Mouse (Mus musculus) midbrain, embryonic 13.5 days (tissue): ENCODE data around the gene Ogfod1. TPM values are rescaled to one million over a fixed set of nuclear protein-coding genes. Genes with fewer than 3 reads are reported as not detected.

Source experiments
- ATAC-seq: fragments of 200-750 bp; cut with Nextera tagmentation; 2 replicates; pipeline ENCODE4 v1.8.0; 2017; ENCODE audit warnings: mild to moderate bottlenecking, moderate TSS enrichment, moderate library complexity
- H3K27ac ChIP-seq: fragments of 300-500 bp; sonication (generic); 2 replicates; pipeline ENCODE4 v1.5.1; 2015; ENCODE audit warnings: inconsistent platforms, mild to moderate bottlenecking, moderate library complexity
- H3K27me3 ChIP-seq: fragments of 300-500 bp; sonication (generic); 2 replicates; pipeline ENCODE4 v1.6.1; 2015; ENCODE audit warnings: mild to moderate bottlenecking, inconsistent platforms
- H3K36me3 ChIP-seq: fragments of 300-500 bp; sonication (generic); 2 replicates; pipeline ENCODE4 v1.6.1; 2015; ENCODE audit warnings: mild to moderate bottlenecking, inconsistent platforms
- H3K4me1 ChIP-seq: fragments of 300-500 bp; sonication (generic); replicated peaks from 2 replicates; pipeline ENCODE4 v1.6.1; 2015; ENCODE audit warnings: inconsistent platforms
- H3K4me2 ChIP-seq: fragments of 300-500 bp; sonication (generic); replicated peaks from 2 replicates; pipeline ENCODE4 v1.6.1; 2015; ENCODE audit warnings: moderate library complexity, mild to moderate bottlenecking, inconsistent platforms
- H3K4me3 ChIP-seq: fragments of 300-500 bp; sonication (generic); replicated peaks from 2 replicates; pipeline ENCODE4 v1.5.1; 2015; ENCODE audit warnings: mild to moderate bottlenecking, inconsistent platforms
- H3K9ac ChIP-seq: fragments of 300-500 bp; sonication (generic); replicated peaks from 2 replicates; pipeline ENCODE4 v1.6.1; 2015; ENCODE audit warnings: mild to moderate bottlenecking, inconsistent platforms
- H3K9me3 ChIP-seq: fragments of 300-500 bp; sonication (generic); 2 replicates; pipeline ENCODE4 v1.6.1; 2016; ENCODE audit warnings: mild to moderate bottlenecking, inconsistent platforms
- WGBS: fragments of 180-500 bp; shearing (Covaris S2); methylation state at CpG from one replicate; pipeline ENCODE4 v1.1.7; 2015; 5-methylcytosine and 5-hydroxymethylcytosine counted together
- polyA plus RNA-seq: library from polyadenylated mRNA; unstranded; fragments of >200 nt; fragmentation: Nextera tagmentation; extraction: Ambion mirVana; gene quantifications from 2 replicates; pipeline ENCODE4 v1.2.1, GENCODE M21; 2015

The Ogfod1 gene
- 13.4 and 15.4 TPM in 2 replicates for polyA plus RNA-seq

GRCm38 (mm10) chr8:94036944-94037524, at the start of gene Ogfod1, which contains the start of gene Nudt21:
Ogfod1 (plus strand) TSS chr8:94037198.
Nudt21 (minus strand) TSS chr8:94037031.
- Histone ChIP-seq H3K9ac (peak within 1 kb of the TSS; percentile 74), H3K4me3 (peak within 1 kb of the TSS; percentile 83), H3K36me3 (0 out of 2 replicates have a peak, but pooled peaks cover 8% of the 10 kb centered on the region), H3K27me3 (no peaks in the 10 kb centered on the region), H3K4me2 (peak within 1 kb of the TSS; percentile 95), H3K27ac (peak within 1 kb of the TSS; percentile 75), H3K9me3 (no peaks in the 10 kb centered on the region), H3K4me1 (peaks cover 39% of the 10 kb centered on the region)
- WGBS: under 1% methylated on average over 41 of the region's 41 CpGs
- ATAC-seq: peak; percentile 99

- H3K4me1 ChIP-seq: no peaks in the 10 kb centered on the region
- no peak for ATAC-seq
- WGBS: 96% methylated on average over 4 of the region's 4 CpGs
- no peaks in the 10 kb centered on the region for H3K27me3 ChIP-seq
- H3K27ac ChIP-seq: no peak overlapping the region
- H3K9ac ChIP-seq: no peak overlapping the region
- no peak overlapping the region for H3K4me2 ChIP-seq
- peaks cover 58% of the 10 kb centered on the region for H3K36me3 ChIP-seq
- H3K4me3 ChIP-seq: no peak overlapping the region
- H3K9me3 ChIP-seq: no peaks in the 10 kb centered on the region; the same call in 1 of the 2 replicates
These were observed 47.3 kb upstream of the Ogfod1 start for GRCm38 (mm10) chr8:93989739-93990138.

- H3K4me3 ChIP-seq: no peak overlapping the region
- no peak for ATAC-seq
- WGBS: 96% methylated on average over 2 of the region's 2 CpGs
These were observed 38.0 kb upstream of the Ogfod1 start for GRCm38 (mm10) chr8:93998961-93999360.

DNA sequence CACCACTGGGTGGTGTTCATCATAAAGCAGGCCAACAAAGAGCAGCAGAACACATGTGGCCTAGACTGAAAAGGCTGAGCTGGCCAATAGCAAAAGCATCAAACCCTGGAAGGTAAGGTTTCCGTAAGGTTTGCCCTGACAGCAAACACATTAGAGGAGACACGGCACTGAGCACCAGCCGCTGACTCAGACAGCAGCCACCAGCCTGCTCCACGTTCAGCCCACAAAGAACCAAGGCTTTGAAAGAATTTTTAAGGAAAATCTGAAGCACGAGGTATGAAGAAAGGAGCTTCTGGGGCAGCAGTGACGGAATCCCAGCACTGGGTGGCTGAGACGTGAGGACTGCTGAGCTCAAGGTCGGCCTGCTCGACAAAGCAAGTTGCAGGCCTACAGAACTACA, 32.9 kb upstream of the Ogfod1 start:
- Histone ChIP-seq H3K36me3 (peaks cover 35% of the 10 kb centered on the region), H3K4me2 (no peak overlapping the region), H3K9ac (no peak overlapping the region), H3K27ac (no peak overlapping the region), H3K27me3 (no peaks in the 10 kb centered on the region), H3K4me3 (no peak overlapping the region), H3K9me3 (no peaks in the 10 kb centered on the region), H3K4me1 (peaks cover 5% of the 10 kb centered on the region)
- no peak for ATAC-seq
- WGBS: 88% methylated on average over 9 of the region's 9 CpGs

More at GRCm38 (mm10) chr8:93998961-93999360, 38.0 kb upstream of the Ogfod1 start:
- no peaks in the 10 kb centered on the region for H3K9me3 ChIP-seq
- H3K4me2 ChIP-seq: no peak overlapping the region
- no peak overlapping the region for H3K27ac ChIP-seq
- H3K36me3 ChIP-seq: peaks cover 57% of the 10 kb centered on the region
- H3K4me1 ChIP-seq: no peaks in the 10 kb centered on the region
- H3K27me3 ChIP-seq: no peaks in the 10 kb centered on the region
- no peak overlapping the region for H3K9ac ChIP-seq

- peaks cover 34% of the 10 kb centered on the region for H3K4me1 ChIP-seq
- no peaks in the 10 kb centered on the region for H3K27me3 ChIP-seq
- 65% methylated on average over 15 of the region's 15 CpGs for WGBS
- H3K4me3 ChIP-seq: no peak overlapping the region
- no peak overlapping the region for H3K27ac ChIP-seq
- H3K9ac ChIP-seq: no peak overlapping the region
- peaks cover 3% of the 10 kb centered on the region; the same call in 1 of the 2 replicates for H3K36me3 ChIP-seq
- H3K4me2 ChIP-seq: no peak overlapping the region
- no peaks in the 10 kb centered on the region for H3K9me3 ChIP-seq
- no peak for ATAC-seq
These were observed 27.7 kb upstream of the Ogfod1 start for GRCm38 (mm10) chr8:94009243-94009845.

DNA sequence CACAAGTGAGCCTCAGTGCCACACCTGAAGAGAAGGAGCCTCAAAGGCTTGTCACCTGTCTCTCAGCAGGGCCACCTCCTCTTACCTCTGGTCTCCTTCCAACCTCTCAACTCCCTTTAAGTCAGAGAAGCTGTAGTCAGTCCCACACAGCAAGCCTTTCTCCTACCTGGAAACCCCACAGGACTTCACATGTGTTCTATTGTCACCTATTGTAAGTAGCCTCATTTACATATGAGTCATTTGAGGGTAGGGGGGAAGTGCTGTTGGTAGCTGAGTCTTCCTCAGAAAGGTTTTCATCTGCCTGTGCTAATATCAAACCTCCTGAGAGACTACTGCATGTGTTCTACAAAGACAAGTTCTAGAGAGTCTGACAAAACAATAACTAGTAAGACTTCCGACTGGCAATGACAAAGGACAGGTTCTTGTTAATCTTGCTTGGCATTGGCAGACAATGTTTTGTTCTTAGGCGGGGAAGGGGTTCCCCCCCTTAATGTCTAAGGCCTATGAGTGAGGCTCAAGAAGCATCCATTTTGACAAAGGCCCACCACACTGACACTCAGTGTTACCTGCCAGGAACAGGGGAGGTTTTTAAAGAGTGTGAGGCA, 26.8 kb upstream of the Ogfod1 start:
- H3K36me3 ChIP-seq: 0 out of 2 replicates have a peak, but pooled peaks cover 4% of the 10 kb centered on the region
- H3K9me3 ChIP-seq: no peaks in the 10 kb centered on the region
- ATAC-seq: no peak
- no peak overlapping the region for H3K27ac ChIP-seq
- WGBS: 31% methylated on average over 2 of the region's 2 CpGs
- H3K4me3 ChIP-seq: peak overlapping the region; percentile 97
- no peak overlapping the region for H3K9ac ChIP-seq
- H3K27me3 ChIP-seq: no peaks in the 10 kb centered on the region
- peak overlapping the region; percentile 42 for H3K4me2 ChIP-seq
- peaks cover 34% of the 10 kb centered on the region for H3K4me1 ChIP-seq

GRCm38 (mm10) chr8:94011076-94012012, 25.7 kb upstream of the Ogfod1 start:
- Histone ChIP-seq H3K36me3 (0 out of 2 replicates have a peak, but pooled peaks cover 4% of the 10 kb centered on the region), H3K9me3 (no peaks in the 10 kb centered on the region), H3K9ac (peak overlapping the region; percentile 98), H3K4me1 (peaks cover 34% of the 10 kb centered on the region), H3K27ac (peak overlapping the region; percentile 97), H3K27me3 (no peaks in the 10 kb centered on the region), H3K4me3 (peak overlapping the region; percentile 97), H3K4me2 (peak overlapping the region; percentile 88)
- WGBS: 5% methylated on average over 48 of the region's 48 CpGs
- no peak for ATAC-seq

DNA sequence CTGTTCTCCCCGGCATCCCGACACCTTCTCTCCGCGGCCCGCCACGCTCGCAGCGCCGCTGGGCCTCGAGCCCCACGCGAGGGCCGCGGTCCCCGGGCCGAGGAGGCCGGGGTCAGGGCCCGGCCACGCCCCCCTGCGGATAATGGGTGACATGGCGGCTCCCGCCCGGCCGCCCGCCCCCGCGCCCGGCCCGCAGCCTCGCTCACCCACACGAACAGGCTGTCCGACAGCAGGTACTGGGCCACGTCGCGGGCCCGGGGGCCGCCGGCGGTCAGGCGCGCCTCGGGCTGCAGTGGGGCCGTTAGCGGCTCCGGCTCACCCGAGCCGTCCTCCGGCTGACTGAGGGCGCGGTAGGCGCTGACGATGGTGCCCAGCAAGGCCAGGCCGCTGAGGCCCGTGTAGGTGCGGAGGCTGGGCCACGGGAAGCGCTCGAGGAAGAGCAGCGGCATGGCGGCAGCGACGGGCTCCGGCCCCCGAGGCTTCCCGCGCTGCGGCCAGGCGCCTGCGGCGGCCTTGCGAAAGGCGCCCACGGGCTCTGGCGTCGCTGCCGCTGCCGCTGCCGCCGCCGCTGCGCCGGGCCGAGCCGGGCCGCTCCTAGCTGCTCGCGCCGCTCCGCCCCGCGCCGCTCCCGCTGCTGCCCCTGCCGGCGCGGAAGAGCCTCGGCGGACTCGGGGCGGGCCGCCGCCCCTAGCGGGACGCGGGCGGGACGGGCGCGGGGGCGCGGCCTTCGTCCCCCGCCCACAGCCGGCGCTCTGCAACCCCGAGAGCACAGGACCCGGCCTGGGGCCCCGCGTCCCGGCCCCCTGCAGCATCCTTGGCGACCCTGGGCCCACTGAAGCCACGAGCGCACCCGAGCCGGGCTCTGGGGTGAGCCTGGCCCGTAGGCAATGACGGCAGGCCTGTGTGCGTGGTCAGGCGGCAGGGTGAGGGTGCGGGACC, 24.7 kb upstream of the Ogfod1 start, which contains the start of gene Amfr:
Amfr (minus strand) TSS at position 830 of the 939 bp plus-strand sequence.
- WGBS: under 1% methylated on average over 102 of the region's 130 CpGs
- Histone ChIP-seq H3K4me2 (peak within 1 kb of the TSS; percentile 88), H3K9ac (peak within 1 kb of the TSS; percentile 98), H3K4me3 (peak within 1 kb of the TSS; percentile 97), H3K9me3 (no peaks in the 10 kb centered on the region), H3K36me3 (0 out of 2 replicates have a peak, but pooled peaks cover 4% of the 10 kb centered on the region), H3K27ac (peak within 1 kb of the TSS; percentile 97), H3K27me3 (no peaks in the 10 kb centered on the region), H3K4me1 (peaks cover 34% of the 10 kb centered on the region)
- peak; percentile 96 for ATAC-seq

GRCm38 (mm10) chr8:94013026-94013612, 23.9 kb upstream of the Ogfod1 start:
- H3K27me3 ChIP-seq: no peaks in the 10 kb centered on the region
- peak overlapping the region; percentile 98 for H3K9ac ChIP-seq
- peaks cover 34% of the 10 kb centered on the region for H3K4me1 ChIP-seq
- peak overlapping the region; percentile 97 for H3K4me3 ChIP-seq
- peak overlapping the region; percentile 97 for H3K27ac ChIP-seq
- no peaks in the 10 kb centered on the region for H3K9me3 ChIP-seq
- peak overlapping the region; percentile 88 for H3K4me2 ChIP-seq
- no peak for ATAC-seq
- H3K36me3 ChIP-seq: peaks cover 4% of the 10 kb centered on the region; the same call in 1 of the 2 replicates
- WGBS: 46% methylated on average over 7 of the region's 7 CpGs

DNA sequence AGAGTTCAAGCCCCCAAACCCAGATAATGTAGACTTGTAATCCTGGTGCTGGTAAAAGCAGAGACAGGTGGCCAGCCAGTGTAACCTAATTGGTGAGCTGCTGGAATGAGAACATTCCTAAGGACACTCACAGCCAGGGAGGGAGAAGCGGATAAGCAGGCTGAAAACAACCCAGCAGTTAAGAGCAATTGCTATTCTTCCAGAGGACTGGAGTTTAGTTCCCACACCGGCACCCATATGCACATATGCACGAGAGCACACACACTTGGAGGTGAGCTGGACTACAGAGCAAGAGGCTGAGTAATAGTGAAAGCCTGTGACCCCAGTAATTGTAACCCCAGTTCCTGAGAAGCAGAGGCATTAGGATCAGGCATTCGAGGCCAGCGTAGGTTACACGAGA, 13.1 kb upstream of the Ogfod1 start:
- Histone ChIP-seq H3K36me3 (peaks cover 80% of the 10 kb centered on the region), H3K4me1 (no peaks in the 10 kb centered on the region), H3K4me2 (no peak overlapping the region), H3K9me3 (no peaks in the 10 kb centered on the region), H3K27me3 (no peaks in the 10 kb centered on the region), H3K27ac (no peak overlapping the region), H3K4me3 (no peak overlapping the region), H3K9ac (no peak overlapping the region)
- 97% methylated on average over 6 of the region's 6 CpGs for WGBS
- ATAC-seq: no peak
